Mouse (Mus musculus): Measurements from ENCODE around the gene Pkmyt1.

DNA sequence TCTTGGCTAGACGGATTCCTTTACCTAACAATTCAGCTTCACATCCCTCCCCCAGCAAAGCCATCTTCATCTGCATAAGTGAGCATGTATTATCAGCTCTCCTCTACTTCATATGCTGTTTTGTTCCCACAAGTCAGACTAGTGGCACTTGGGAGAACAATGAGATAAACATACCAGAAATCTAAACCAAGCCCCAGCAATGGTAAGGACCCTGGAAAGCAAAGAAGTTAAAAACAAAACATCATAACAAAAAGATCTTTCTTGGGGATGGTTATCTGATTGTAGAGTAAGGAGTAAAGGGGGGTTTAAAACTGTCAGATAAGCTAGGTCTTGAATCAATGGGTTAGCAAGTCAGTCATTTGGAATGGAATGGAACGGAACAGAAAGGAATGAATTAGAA, 44.4 kb downstream of the Pkmyt1 start:
- TF ChIP-seq POLR2A (IDR thresholded peaks at IDR 0.05; ENCODE audit: borderline replicate concordance, extremely low read depth, insufficient read depth, insufficient read length, poor library complexity, severe bottlenecking), result no peak
- TF ChIP-seq CTCF (IDR thresholded peaks at IDR 0.05; ENCODE audit: borderline replicate concordance, extremely low read depth, insufficient read depth, insufficient read length), result no peak
